Mouse (Mus musculus) intestine, embryonic 16.5 days (tissue): ENCODE measurements around the gene Ppm1h. TPM values are rescaled to one million over a fixed set of nuclear protein-coding genes. Genes with fewer than 3 reads are reported as not detected.

Experiments used
- ATAC-seq: fragments of 200-750 bp; cut with Nextera tagmentation; 2 replicates; pipeline ENCODE4 v1.8.0; 2017; ENCODE audit warnings: moderate TSS enrichment, moderate library complexity
- H3K27ac ChIP-seq: fragments of 300-500 bp; sonication (generic); 2 replicates; pipeline ENCODE4 v1.5.1; 2014; ENCODE audit warnings: mild to moderate bottlenecking, low read length
- H3K27me3 ChIP-seq: fragments of 300-500 bp; sonication (generic); replicated peaks from 2 replicates; pipeline ENCODE4 v1.6.1; 2014; ENCODE audit warnings: low read length, control low read depth, mixed read lengths; ENCODE audit not compliant: control insufficient read depth, insufficient read depth
- H3K36me3 ChIP-seq: fragments of 300-500 bp; sonication (generic); 2 replicates; pipeline ENCODE4 v1.6.1; 2014; ENCODE audit warnings: low read length, control low read depth; ENCODE audit not compliant: control insufficient read depth, insufficient read depth
- H3K4me1 ChIP-seq: fragments of 300-500 bp; sonication (generic); 2 replicates; pipeline ENCODE4 v1.6.1; 2014; ENCODE audit warnings: low read length, control low read depth, mixed read lengths; ENCODE audit not compliant: control insufficient read depth, insufficient read depth
- H3K4me2 ChIP-seq: fragments of 300-500 bp; sonication (generic); 2 replicates; pipeline ENCODE4 v1.6.1; 2014; ENCODE audit warnings: low read depth, low read length, control low read depth
- H3K4me3 ChIP-seq: fragments of 300-500 bp; sonication (generic); 2 replicates; pipeline ENCODE4 v1.5.1; 2014; ENCODE audit warnings: mild to moderate bottlenecking, low read length
- H3K9ac ChIP-seq: fragments of 300-500 bp; sonication (generic); 2 replicates; pipeline ENCODE4 v1.6.1; 2014; ENCODE audit warnings: low read depth, low read length
- H3K9me3 ChIP-seq: fragments of 300-500 bp; sonication (generic); 2 replicates; pipeline ENCODE4 v1.6.1; 2016; ENCODE audit warnings: low read length, control low read depth; ENCODE audit not compliant: control insufficient read depth
- WGBS: fragments of 180-500 bp; shearing (Covaris S2); extraction: QIAGEN DNeasy Blood & Tissue Kit; methylation state at CpG from one replicate; pipeline ENCODE4 v1.1.7; 2014; 5-methylcytosine and 5-hydroxymethylcytosine counted together
- polyA plus RNA-seq: library from polyadenylated mRNA; unstranded; fragments of >200 nt; fragmentation: Nextera tagmentation; extraction: Ambion mirVana; gene quantifications from 2 replicates; pipeline ENCODE4 v1.2.1, GENCODE M21; 2015

Ppm1h gene
- polyA plus RNA-seq, 1 experiment from 2014 or later, result 14.8 TPM

DNA sequence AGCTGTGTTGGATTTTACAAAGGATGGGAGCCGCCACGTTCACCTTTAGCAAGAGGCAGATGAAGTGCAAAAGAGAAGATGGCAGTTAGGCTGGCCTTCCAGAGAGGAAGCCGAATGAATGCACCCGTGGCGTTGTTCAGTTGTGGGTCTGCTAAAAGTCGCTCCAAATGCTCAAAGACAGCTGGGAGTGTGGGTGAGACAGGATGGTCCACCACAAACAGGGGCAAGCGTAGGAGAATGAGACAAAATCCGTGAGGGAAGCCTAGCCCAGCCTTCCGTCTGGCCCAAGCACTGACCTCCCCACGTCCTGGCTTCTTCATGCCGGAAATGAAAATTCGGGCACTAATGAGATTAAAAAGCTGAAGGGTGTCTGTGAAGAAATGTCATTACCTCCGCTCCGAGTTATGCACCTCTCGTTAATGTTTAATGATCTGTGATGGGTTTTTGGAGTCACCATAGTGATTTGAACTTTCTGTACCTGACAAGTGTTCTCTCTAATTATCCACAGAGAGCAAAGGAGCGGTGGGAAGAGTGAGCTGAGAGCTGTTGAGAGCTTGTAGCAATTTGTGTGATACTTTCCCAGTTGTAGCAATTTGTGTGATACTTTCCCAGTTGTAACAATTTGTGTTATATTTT is 148.3 kb downstream of the Ppm1h start:
- no peak overlapping the region for H3K4me2 ChIP-seq
- no peak for ATAC-seq
- H3K9me3 ChIP-seq, result no peaks in the 10 kb centered on the region
- no peaks in the 10 kb centered on the region for H3K36me3 ChIP-seq
- no peak overlapping the region for H3K9ac ChIP-seq
- H3K4me1 ChIP-seq, result no peaks in the 10 kb centered on the region
- no peaks in the 10 kb centered on the region for H3K27me3 ChIP-seq
- no peak overlapping the region for H3K4me3 ChIP-seq
- WGBS, result 81% methylated on average over 16 of the region's 16 CpGs
- H3K27ac ChIP-seq, result no peak overlapping the region

DNA sequence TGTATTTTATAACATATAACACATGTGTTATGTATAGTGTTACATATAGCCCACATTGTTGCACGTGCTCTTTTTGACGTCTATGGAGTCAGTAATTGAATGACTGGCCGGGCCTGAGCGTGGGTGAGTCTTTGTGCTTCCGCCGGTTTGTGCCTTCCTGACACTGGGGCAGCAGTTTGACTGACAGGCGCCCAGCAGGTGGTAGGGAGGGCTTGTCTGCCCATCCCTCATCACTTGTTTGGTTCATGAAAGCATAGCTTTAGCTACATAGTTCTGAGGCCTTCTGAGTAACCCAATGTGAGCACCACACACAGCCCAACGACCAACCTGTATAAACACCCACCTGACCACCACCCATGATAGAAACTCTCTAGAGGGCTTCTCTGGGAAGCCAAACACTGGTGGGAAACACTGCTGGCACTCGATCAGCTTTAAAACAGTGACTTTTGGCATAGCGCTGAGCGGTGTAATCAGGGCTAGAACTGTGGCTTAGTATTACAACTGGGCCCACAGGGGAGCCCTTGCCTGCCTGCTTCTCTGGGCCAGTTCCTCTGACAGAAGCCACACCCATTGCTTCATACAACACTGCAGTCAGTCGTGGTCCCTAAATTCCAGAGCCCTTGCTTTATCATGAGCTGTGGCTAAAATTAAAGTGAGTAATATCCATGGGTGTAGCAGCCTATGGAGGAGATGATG is 149.3 kb downstream of the Ppm1h start:
- Histone ChIP-seq H3K27ac (no peak overlapping the region), H3K4me2 (no peak overlapping the region), H3K4me3 (no peak overlapping the region), H3K9me3 (no peaks in the 10 kb centered on the region), H3K27me3 (no peaks in the 10 kb centered on the region), H3K9ac (no peak overlapping the region), H3K4me1 (no peaks in the 10 kb centered on the region), H3K36me3 (no peaks in the 10 kb centered on the region)
- WGBS, result 74% methylated on average over 12 of the region's 12 CpGs
- ATAC-seq, result no peak

DNA sequence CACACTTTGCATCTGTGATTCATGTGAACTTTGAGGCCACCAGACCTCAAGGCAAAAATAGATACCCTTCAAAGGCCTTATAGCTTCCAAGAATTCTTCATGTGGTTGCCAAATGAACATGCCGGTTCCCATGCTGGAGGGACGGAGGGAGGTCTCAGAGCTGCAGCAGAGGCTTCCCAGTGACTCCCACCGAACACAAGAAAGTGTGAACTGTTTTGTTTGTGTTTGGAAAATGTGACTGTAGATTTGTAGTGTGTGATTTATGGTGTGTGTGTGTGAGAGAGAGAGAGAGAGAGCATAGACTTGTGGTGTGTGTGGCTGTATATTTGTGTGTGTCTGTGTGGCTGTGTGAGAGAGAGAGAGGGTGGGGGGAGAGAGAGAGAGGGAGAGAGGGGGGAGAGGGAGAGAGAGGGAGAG is 151.2 kb downstream of the Ppm1h start:
- Histone ChIP-seq H3K9ac (no peak overlapping the region), H3K27ac (no peak overlapping the region), H3K4me2 (no peak overlapping the region), H3K9me3 (no peaks in the 10 kb centered on the region), H3K27me3 (no peaks in the 10 kb centered on the region), H3K36me3 (no peaks in the 10 kb centered on the region), H3K4me1 (no peaks in the 10 kb centered on the region), H3K4me3 (no peak overlapping the region)
- no peak for ATAC-seq
- WGBS, result 28% methylated on average over 3 of the region's 3 CpGs

DNA sequence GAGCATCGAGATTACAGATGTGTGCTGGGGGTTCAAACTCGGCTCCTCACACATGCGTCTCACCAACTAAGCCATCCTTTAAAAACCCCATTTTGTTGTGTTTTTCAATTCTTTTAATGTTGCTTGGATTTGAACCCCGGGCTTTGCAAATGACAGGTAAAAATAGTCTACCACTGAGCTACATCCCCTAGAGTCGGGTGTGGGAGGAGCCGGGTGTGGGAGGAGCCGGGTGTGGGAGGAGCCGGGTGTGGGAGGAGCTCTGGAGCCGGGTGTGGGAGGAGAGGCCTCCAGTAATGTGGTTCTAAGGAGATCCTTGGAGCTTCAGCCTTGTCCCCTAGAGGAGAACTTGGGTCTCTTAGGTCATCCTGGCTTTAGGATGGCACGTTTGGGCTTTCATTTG is 152.1 kb downstream of the Ppm1h start:
- no peak overlapping the region for H3K4me3 ChIP-seq
- no peak overlapping the region for H3K9ac ChIP-seq
- no peaks in the 10 kb centered on the region for H3K36me3 ChIP-seq
- ATAC-seq, result no peak
- 89% methylated on average over 10 of the region's 10 CpGs for WGBS
- no peak overlapping the region for H3K4me2 ChIP-seq
- H3K9me3 ChIP-seq, result no peaks in the 10 kb centered on the region
- H3K27ac ChIP-seq, result no peak overlapping the region
- H3K27me3 ChIP-seq, result no peaks in the 10 kb centered on the region
- H3K4me1 ChIP-seq, result no peaks in the 10 kb centered on the region

DNA sequence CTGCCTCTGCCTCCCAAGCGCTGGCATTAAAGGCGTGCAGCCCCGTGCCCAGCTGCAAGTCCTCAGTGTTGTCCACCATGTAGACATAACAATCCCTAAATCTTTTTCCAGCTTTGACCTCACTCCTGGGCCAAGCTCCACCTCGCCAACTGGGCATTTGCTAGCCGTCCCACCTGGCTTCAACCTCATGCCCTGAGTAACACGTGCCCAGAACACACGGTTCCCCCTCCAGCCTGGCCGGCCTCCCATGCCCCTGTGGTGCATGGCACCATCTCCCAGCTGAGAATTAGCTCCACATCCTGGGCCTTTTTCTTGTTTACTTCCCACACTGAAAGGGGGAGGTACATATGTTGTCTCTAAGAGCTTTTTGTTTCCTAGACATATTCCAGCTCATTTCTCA is 163.5 kb downstream of the Ppm1h start:
- no peak overlapping the region for H3K9ac ChIP-seq
- WGBS, result 94% methylated on average over 8 of the region's 8 CpGs
- H3K4me3 ChIP-seq, result no peak overlapping the region
- no peak overlapping the region for H3K27ac ChIP-seq
- H3K27me3 ChIP-seq, result no peaks in the 10 kb centered on the region
- H3K4me1 ChIP-seq, result no peaks in the 10 kb centered on the region
- no peaks in the 10 kb centered on the region for H3K36me3 ChIP-seq
- ATAC-seq, result no peak
- no peak overlapping the region for H3K4me2 ChIP-seq
- no peaks in the 10 kb centered on the region for H3K9me3 ChIP-seq

DNA sequence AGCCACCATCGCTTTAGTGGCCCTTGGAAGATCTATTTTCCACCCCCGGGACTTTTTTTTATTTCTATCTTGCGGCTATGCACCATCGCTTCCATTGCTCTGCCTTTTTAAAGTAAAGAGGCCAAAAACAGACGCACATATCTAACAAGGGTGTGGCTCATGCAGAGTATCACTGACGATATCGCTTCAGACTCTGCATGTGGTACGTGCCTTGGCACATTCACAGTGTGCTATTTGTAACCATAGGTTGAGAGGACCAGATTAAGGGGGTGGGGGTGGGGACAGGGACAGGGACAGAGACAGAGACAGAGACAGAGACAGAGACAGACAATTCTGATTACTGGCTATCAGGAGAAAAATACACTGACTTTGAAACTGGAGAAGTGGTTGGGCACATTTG is 164.4 kb downstream of the Ppm1h start:
- Histone ChIP-seq H3K4me1 (no peaks in the 10 kb centered on the region), H3K27me3 (no peaks in the 10 kb centered on the region), H3K9me3 (no peaks in the 10 kb centered on the region), H3K9ac (no peak overlapping the region), H3K27ac (no peak overlapping the region), H3K36me3 (no peaks in the 10 kb centered on the region), H3K4me3 (no peak overlapping the region), H3K4me2 (no peak overlapping the region)
- no peak for ATAC-seq
- 91% methylated on average over 8 of the region's 8 CpGs for WGBS

DNA sequence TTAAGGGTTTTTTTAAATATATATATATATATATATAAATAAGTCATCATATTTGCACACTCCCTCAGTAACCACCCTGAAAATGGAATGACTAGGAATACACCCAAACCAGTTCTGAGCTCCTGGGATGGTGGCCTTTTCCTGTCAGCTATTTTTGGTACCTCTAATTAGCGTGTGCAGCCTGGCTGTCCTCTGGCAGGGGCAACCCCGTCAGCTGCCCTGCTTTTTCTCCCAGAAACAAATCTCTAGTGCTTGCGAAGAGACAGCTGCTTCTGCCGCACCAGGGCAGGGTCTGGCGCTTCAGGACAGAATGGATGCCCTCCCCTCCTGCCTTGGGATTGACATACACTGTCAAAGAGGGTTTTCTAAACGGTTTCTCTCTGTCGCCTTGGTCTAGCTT is 166.9 kb downstream of the Ppm1h start:
- WGBS, result 54% methylated on average over 7 of the region's 7 CpGs

DNA sequence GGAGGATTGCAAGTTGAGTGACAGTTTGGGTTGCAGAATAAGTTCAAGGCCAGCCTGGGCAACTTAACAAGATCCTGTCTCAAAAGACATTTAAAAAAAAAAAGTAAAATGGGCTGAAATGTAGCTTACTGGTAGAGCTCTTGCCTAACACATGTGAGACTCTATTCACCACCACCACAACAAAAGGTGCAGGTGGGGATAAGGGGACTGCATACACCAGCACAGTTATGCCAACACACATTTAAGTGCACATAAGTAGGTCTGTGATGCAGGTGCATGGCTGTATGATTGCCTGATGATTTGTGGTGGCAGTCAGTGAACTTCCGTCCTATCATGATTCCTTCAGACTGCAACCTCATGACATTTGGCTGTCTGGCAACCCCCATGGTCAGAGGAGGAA is 167.9 kb downstream of the Ppm1h start:
- H3K27ac ChIP-seq, result no peak overlapping the region
- H3K9me3 ChIP-seq, result no peaks in the 10 kb centered on the region
- H3K4me1 ChIP-seq, result no peaks in the 10 kb centered on the region
- no peak overlapping the region for H3K9ac ChIP-seq
- H3K4me2 ChIP-seq, result no peak overlapping the region
- 96% methylated on average over 1 of the region's 1 CpGs for WGBS
- no peak for ATAC-seq
- no peaks in the 10 kb centered on the region for H3K27me3 ChIP-seq
- H3K36me3 ChIP-seq, result no peaks in the 10 kb centered on the region
- no peak overlapping the region for H3K4me3 ChIP-seq

More for the DNA sequence above, 166.9 kb downstream of the Ppm1h start:
- Histone ChIP-seq H3K36me3 (no peaks in the 10 kb centered on the region), H3K27ac (no peak overlapping the region), H3K9me3 (no peaks in the 10 kb centered on the region), H3K4me3 (no peak overlapping the region), H3K9ac (no peak overlapping the region), H3K4me2 (no peak overlapping the region), H3K4me1 (no peaks in the 10 kb centered on the region), H3K27me3 (no peaks in the 10 kb centered on the region)
- no peak for ATAC-seq

DNA sequence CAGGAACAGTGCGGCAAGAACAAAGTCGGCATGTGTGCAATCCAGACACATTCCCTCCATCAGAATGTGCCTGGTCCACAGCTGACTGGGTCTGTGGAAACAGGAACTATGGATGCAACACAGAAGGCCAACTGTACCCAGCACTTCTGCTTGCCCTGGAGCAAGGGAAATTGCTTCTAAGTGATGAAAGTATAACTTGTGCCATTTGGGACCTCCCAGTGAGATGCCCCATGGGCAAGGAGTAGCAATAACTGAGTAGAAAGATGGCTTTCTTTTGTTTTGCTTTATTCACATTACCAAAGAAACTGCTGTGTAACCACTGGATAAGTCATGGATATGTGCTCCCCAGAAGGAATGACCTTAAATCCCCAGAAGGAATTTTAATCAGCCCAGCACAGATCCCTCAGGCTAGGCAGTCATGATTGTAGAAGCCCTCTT is 169.5 kb downstream of the Ppm1h start:
- Histone ChIP-seq H3K4me3 (no peak overlapping the region), H3K4me2 (no peak overlapping the region), H3K9ac (no peak overlapping the region), H3K27me3 (no peaks in the 10 kb centered on the region), H3K9me3 (no peaks in the 10 kb centered on the region), H3K4me1 (no peaks in the 10 kb centered on the region), H3K27ac (no peak overlapping the region), H3K36me3 (no peaks in the 10 kb centered on the region)
- WGBS, result 63% methylated on average over 2 of the region's 2 CpGs
- ATAC-seq, result no peak
